Mouse (Mus musculus) lung, adult 18-20 months (tissue): ENCODE data around the gene Plscr3.

Source experiments
- DNase-seq, 2 experiments: peaks; one replicate each; pipeline ENCODE4 v3.0.0; 2022; ENCODE audit warnings: mixed read lengths in 2 of 2

The Plscr3 gene

GRCm38 (mm10) chr11:69899870-69900269 lies 53.7 kb downstream of the Plscr3 start:
- no peak for DNase-seq

- peak; percentile 96 for DNase-seq
Measured at GRCm38 (mm10) chr11:69900471-69901405, 54.6 kb downstream of the Plscr3 start, which contains the start of the genes 2810408A11Rik and Neurl4. Gene 2810408A11Rik, minus strand, starts transcription at chr11:69900987. Gene Neurl4, plus strand, starts transcription at chr11:69901072.

- peak; percentile 96 to 97 for DNase-seq
Measured at GRCm38 (mm10) chr11:69901406-69901846, 55.2 kb downstream of the Plscr3 start.
